Mouse (Mus musculus) embryonic facial prominence, embryonic 14.5 days (tissue): ENCODE results near the gene Wdr38. TPM values are rescaled to one million over a fixed set of nuclear protein-coding genes. Genes with fewer than 3 reads are reported as not detected.

ENCODE experiments used
- ATAC-seq: fragments of 200-750 bp; cut with Nextera tagmentation; 2 replicates; pipeline ENCODE4 v1.8.0; 2017; ENCODE audit warnings: low read depth, moderate number of reproducible peaks, moderate TSS enrichment
- DNase-seq: peaks from one replicate; pipeline ENCODE4 v3.0.0-alpha.2; 2015; ENCODE audit warnings: low spot score
- H3K27ac ChIP-seq: fragments of 300-500 bp; sonication (generic); replicated peaks from 2 replicates; pipeline ENCODE4 v1.5.1; 2014; ENCODE audit warnings: low read depth, mild to moderate bottlenecking, low read length, moderate library complexity
- H3K27me3 ChIP-seq: fragments of 300-500 bp; sonication (generic); replicated peaks from 2 replicates; pipeline ENCODE4 v1.6.1; 2014; ENCODE audit warnings: low read length; ENCODE audit not compliant: control insufficient read depth, insufficient read depth
- H3K36me3 ChIP-seq: fragments of 300-500 bp; sonication (generic); 2 replicates; pipeline ENCODE4 v1.6.1; 2014; ENCODE audit warnings: low read length, mixed read lengths; ENCODE audit not compliant: control insufficient read depth, insufficient read depth
- H3K4me1 ChIP-seq: fragments of 300-500 bp; sonication (generic); 2 replicates; pipeline ENCODE4 v1.6.1; 2014; ENCODE audit warnings: antibody characterized with exemption, low read length; ENCODE audit not compliant: control insufficient read depth, insufficient read depth
- H3K4me2 ChIP-seq: fragments of 300-500 bp; sonication (generic); 2 replicates; pipeline ENCODE4 v1.6.1; 2014; ENCODE audit warnings: low read depth, mild to moderate bottlenecking, low read length, moderate library complexity, mixed read lengths
- H3K4me3 ChIP-seq: fragments of 300-500 bp; sonication (generic); 2 replicates; pipeline ENCODE4 v1.5.1; 2014; ENCODE audit warnings: low read depth, mild to moderate bottlenecking, low read length
- H3K9ac ChIP-seq: fragments of 300-500 bp; sonication (generic); 2 replicates; pipeline ENCODE4 v1.6.1; 2014; ENCODE audit warnings: low read depth, mild to moderate bottlenecking, low read length, moderate library complexity, mixed read lengths
- H3K9me3 ChIP-seq: fragments of 300-500 bp; sonication (generic); 2 replicates; pipeline ENCODE4 v1.6.1; 2016; ENCODE audit warnings: low read length; ENCODE audit not compliant: control insufficient read depth
- WGBS: fragments of 180-500 bp; shearing (Covaris S2); extraction: QIAGEN DNeasy Blood & Tissue Kit; methylation state at CpG from one replicate; pipeline ENCODE4 v1.1.7; 2014; 5-methylcytosine and 5-hydroxymethylcytosine counted together
- polyA plus RNA-seq: library from polyadenylated mRNA; unstranded; fragments of >200 nt; fragmentation: Nextera tagmentation; extraction: Ambion mirVana; gene quantifications from 2 replicates; pipeline ENCODE4 v1.2.1, GENCODE M21; 2014

Gene Wdr38
- polyA plus RNA-seq, 1 experiment from 2014 or later, result 1.4 TPM

DNA sequence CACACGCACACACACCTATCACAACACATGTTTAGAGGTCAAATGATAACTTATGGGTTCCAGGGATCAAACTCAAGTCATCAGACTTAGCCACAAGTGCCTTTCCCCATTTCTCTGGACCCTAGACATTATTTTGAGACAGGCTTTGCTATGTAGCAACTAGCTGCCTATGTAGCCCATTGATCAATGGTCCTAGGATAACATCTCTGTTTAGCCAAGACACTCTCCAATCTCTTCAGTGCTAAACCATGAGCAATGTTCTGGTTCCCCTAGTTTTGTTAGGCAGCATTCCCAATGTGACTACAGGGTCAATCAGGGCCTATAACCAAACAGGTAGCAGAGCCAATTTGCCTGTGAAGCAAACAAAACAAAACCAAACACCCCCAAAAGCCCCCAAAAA, 51.2 kb downstream of the Wdr38 start:
- no peak for ATAC-seq
- Histone ChIP-seq H3K27me3 (no peaks in the 10 kb centered on the region), H3K4me2 (no peak overlapping the region), H3K9me3 (no peaks in the 10 kb centered on the region), H3K27ac (no peak overlapping the region), H3K4me1 (no peaks in the 10 kb centered on the region), H3K4me3 (no peak overlapping the region), H3K36me3 (peaks cover 89% of the 10 kb centered on the region), H3K9ac (no peak overlapping the region)
- 94% methylated on average over 1 of the region's 1 CpGs for WGBS
- no peak for DNase-seq

Other genes with a start within 250 kb of the Wdr38 start
- gene Nr6a1, start 69.8 kb upstream of the Wdr38 start, polyA plus RNA-seq, result 1.2 and 1.7 TPM in 2 replicates
- gene Olfml2a, start 65.5 kb upstream of the Wdr38 start, polyA plus RNA-seq, result 15.3 and 18.7 TPM in 2 replicates
- gene Arpc5l, start 7.9 kb downstream of the Wdr38 start, polyA plus RNA-seq, result 113 and 120 TPM in 2 replicates
- gene Rpl35, start 8.1 kb downstream of the Wdr38 start, polyA plus RNA-seq, result 1,001 and 1,064 TPM in 2 replicates
- 20.7 and 29.8 TPM in 2 replicates for gene Golga1, start 68.1 kb downstream of the Wdr38 start, polyA plus RNA-seq
- gene Scai, start 193.3 kb downstream of the Wdr38 start, polyA plus RNA-seq, result 8.9 and 10.2 TPM in 2 replicates
- 80.4 and 87.2 TPM in 2 replicates for gene Ppp6c, start 229.0 kb downstream of the Wdr38 start, polyA plus RNA-seq